Mouse (Mus musculus): ENCODE results near the gene Gsdma. TPM values are rescaled to one million over a fixed set of nuclear protein-coding genes. Genes with fewer than 3 reads are reported as not detected.
"Not testable (repeated sequence)": the region's sequence is repeated elsewhere in the genome, so short reads cannot be mapped to it uniquely, and the experiment has no call there.

Gsdma gene
- polyA plus RNA-seq, 2 experiments from 2014 or later: 0.20 TPM; not detected in 1

GRCm38 (mm10) chr11:98710416-98711045, 46.4 kb downstream of the Gsdma start:
- ATAC-seq: peak; percentile 36

GRCm38 (mm10) chr11:98711046-98711434, 46.9 kb downstream of the Gsdma start:
- no peak for ATAC-seq

- ATAC-seq: not testable (repeated sequence)
Observed at GRCm38 (mm10) chr11:98712009-98712408, 47.9 kb downstream of the Gsdma start.

- ATAC-seq: no peak
Observed at GRCm38 (mm10) chr11:98713703-98714102, 49.6 kb downstream of the Gsdma start.

- ATAC-seq: no peak
Observed at GRCm38 (mm10) chr11:98715946-98716345, 51.8 kb downstream of the Gsdma start.

GRCm38 (mm10) chr11:98717904-98718303, 53.8 kb downstream of the Gsdma start:
- ATAC-seq: no peak

- ATAC-seq: no peak
Observed at GRCm38 (mm10) chr11:98720756-98721155, 56.6 kb downstream of the Gsdma start.

GRCm38 (mm10) chr11:98721458-98722226, 57.5 kb downstream of the Gsdma start:
- ATAC-seq: no peak

GRCm38 (mm10) chr11:98723098-98723497, 58.9 kb downstream of the Gsdma start:
- ATAC-seq: no peak

- no peak for ATAC-seq
Observed at GRCm38 (mm10) chr11:98725926-98726506, 61.9 kb downstream of the Gsdma start.

Other genes with a start within 250 kb of the Gsdma start
- 100 to 1,000 TPM; 161 to 193 TPM for gene Mien1, start 225.4 kb upstream of the Gsdma start, polyA plus RNA-seq (2017; shearing (Covaris generic))
- gene Grb7, start 218.0 kb upstream of the Gsdma start, polyA plus RNA-seq (2017; shearing (Covaris generic)): 1 to 10 TPM; 2.3 to 3.4 TPM
- 100 to 1,000 TPM in 1 of 2 experiments, 10 to 100 TPM in 1; 95.8 to 124 TPM for gene Ikzf3, start 118.3 kb upstream of the Gsdma start, polyA plus RNA-seq (2017; shearing (Covaris generic))
- gene Zpbp2, start 113.3 kb upstream of the Gsdma start, polyA plus RNA-seq (2017; shearing (Covaris generic)): 1 to 10 TPM; 4.2 to 7.1 TPM
- gene Ormdl3, start 77.0 kb upstream of the Gsdma start, polyA plus RNA-seq (2017; shearing (Covaris generic)): 10 to 100 TPM; 15.8 to 37.6 TPM
- gene Lrrc3c, start 66.1 kb upstream of the Gsdma start, polyA plus RNA-seq (2017; shearing (Covaris generic)): not detected
- gene Gm12355, start 38.7 kb upstream of the Gsdma start, polyA plus RNA-seq (2017; shearing (Covaris generic)): 1 to 10 TPM; 2.2 to 10.0 TPM
- gene Gsdma3, start 38.0 kb upstream of the Gsdma start, polyA plus RNA-seq (2017; shearing (Covaris generic)): not detected
- not detected for gene Gsdma2, start 17.6 kb upstream of the Gsdma start, polyA plus RNA-seq (2017; shearing (Covaris generic))
- gene Psmd3, start 18.2 kb downstream of the Gsdma start, polyA plus RNA-seq (2017; shearing (Covaris generic)): 10 to 100 TPM; 14.2 to 25.7 TPM
- gene Csf3, start 36.9 kb downstream of the Gsdma start, polyA plus RNA-seq (2017; shearing (Covaris generic)): not detected
- gene Med24, start 65.1 kb downstream of the Gsdma start, polyA plus RNA-seq (2017; shearing (Covaris generic)): 10 to 100 TPM; 19.1 to 27.9 TPM
- 1 to 10 TPM; 1.4 to 3.5 TPM for gene Thra, start 76.3 kb downstream of the Gsdma start, polyA plus RNA-seq (2017; shearing (Covaris generic))
- 1 to 10 TPM; 2.9 to 5.4 TPM for gene Nr1d1, start 111.0 kb downstream of the Gsdma start, polyA plus RNA-seq (2017; shearing (Covaris generic))
- 10 to 100 TPM; 19.9 to 22.0 TPM for gene Msl1, start 131.2 kb downstream of the Gsdma start, polyA plus RNA-seq (2017; shearing (Covaris generic))
- gene Casc3, start 140.6 kb downstream of the Gsdma start, polyA plus RNA-seq (2017; shearing (Covaris generic)): 10 to 100 TPM; 10.6 to 11.2 TPM
- gene Rapgefl1, start 172.4 kb downstream of the Gsdma start, polyA plus RNA-seq (2017; shearing (Covaris generic)): under 1 TPM in 1 of 2 experiments, not detected in 1; 0.15 TPM
- gene Wipf2, start 199.3 kb downstream of the Gsdma start, polyA plus RNA-seq (2017; shearing (Covaris generic)): 10 to 100 TPM; 10.9 to 12.3 TPM
- 10 to 100 TPM; 10.1 to 17.7 TPM for gene Cdc6, start 243.4 kb downstream of the Gsdma start, polyA plus RNA-seq (2017; shearing (Covaris generic))